Mouse (Mus musculus) embryo, embryonic 11 days (tissue): ENCODE measurements around the gene Stra6.

ENCODE experiments used
- DNase-seq: peaks from one replicate; pipeline ENCODE4 v3.0.0-alpha.2; 2015

The Stra6 gene

DNA sequence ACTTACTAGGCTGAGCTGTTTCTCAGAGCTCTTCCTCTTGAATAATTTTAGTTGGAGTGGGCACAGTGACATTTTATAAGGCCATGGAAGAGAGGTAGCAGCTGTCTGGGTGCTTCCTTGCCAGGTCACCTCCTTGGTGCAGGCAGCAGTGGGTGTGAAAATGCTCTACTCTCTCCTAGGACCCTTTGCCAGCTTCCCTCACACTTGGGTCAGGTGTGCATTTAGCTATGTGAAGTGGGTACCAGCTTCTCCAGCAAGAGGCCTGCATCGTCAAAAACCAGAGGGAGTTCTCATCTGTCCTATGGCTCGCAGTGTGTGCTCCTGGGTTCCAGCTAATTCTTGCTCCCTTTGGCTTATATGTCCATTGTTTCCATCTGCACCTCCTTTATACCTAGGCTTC lies 115.8 kb downstream of the Stra6 start:
- no peak for DNase-seq

- DNase-seq, result no peak
Measured at GRCm38 (mm10) chr9:58184456-58184855, 120.9 kb downstream of the Stra6 start.

DNA sequence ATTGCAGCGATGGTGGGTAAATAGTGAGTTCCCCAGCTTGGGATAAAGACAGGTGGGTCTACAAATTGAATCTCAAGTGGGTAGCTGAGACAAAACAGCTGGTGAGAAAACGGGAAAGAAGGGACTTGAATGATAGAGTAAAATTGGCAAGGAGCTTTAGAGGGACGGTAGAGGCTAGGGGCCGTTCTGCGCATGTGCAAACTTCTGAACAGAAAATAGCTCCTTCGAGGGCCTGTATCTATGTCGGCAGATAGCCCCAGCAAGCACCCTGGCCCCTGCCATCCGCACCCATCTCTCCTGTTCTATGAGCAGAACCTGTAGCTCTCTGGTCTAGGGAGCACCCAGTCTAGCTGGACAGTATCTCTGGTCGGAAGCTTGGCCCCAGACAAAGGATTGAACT lies 130.6 kb downstream of the Stra6 start:
- DNase-seq, result no peak

DNA sequence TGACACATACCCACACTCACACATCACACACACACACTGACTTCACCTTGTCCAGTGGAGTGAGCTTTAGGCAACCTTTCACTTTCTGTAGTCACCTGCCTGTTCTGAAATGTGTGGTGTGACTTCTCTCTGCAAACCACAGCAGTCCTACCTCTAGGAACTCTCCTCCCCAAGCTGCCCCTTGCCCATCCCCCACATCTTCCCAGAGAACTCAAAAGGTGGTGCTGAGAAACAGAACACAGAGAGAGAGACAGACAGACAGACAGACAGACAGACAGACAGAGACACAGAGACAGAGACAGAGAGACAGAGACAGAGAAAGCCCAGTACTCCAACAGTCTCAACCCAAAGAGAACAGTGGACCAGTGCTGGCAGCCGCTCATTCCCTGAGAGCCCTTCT lies 132.1 kb downstream of the Stra6 start:
- no peak for DNase-seq

DNA sequence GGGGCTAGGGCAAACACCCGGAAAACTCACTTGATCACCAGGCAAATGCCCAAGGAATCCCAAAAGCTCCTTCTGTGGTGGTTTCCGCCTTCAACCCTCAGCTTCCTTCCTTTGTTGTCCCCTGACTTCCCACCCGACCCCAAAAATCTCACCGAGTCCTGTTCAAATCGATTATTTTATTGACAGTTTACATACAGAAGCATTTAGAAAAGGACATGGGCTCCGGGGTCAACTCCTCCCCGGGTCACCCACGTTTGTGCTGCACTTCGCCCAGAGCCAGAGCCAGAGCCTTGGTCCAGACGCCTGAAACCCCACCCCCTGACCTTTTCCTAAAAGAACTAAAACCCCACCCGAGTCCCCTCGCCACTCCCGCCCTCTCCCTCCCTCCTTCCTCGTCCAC lies 132.6 kb downstream of the Stra6 start:
- DNase-seq, result no peak

GRCm38 (mm10) chr9:58196610-58197567 lies 133.3 kb downstream of the Stra6 start:
- DNase-seq, result peak; percentile 34

- peak; percentile 71 for DNase-seq
Measured at GRCm38 (mm10) chr9:58197781-58198701, 134.5 kb downstream of the Stra6 start.

GRCm38 (mm10) chr9:58198801-58199371 lies 135.3 kb downstream of the Stra6 start:
- peak; percentile 22 for DNase-seq

- DNase-seq, result peak; percentile 59
Measured at GRCm38 (mm10) chr9:58199381-58200269, 136.0 kb downstream of the Stra6 start.

DNA sequence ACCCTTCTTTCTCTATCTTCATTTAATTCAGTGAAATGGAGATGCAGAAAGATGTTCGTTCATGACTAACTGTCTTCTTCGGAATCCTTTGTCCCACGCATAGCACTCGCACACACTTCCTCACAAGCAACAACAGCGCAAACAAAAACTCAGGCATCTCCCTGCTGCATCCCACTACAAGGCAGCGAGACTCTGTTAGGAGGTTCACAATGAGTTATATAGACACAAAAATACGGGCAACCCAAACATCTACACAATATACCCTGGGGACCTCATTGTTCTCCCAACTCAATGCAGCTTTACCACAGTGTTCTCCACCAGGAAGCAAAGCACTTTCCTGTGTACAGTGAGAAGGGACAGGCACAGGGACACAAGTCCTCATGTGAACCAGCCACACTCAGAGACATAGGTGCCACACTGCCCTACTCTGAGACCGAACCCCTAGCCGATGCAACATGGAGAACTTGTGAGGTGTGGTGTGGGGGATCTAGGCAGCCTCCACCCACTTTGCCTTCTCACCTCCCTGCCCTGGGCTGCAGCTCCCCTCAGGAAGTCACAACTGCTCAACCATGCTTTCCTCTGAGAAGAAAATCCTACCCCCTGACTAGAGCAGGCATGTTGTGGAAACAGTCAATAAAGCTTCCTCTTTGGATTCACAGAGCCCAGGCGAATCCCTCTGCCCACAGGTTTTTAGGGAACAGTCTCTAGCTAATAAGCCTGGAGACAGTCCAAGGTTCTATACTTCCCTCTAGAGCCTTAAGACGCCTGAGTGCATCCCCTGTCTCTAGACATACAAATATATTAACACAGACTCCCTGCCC lies 136.9 kb downstream of the Stra6 start:
- DNase-seq, result no peak

- no peak for DNase-seq
Measured at GRCm38 (mm10) chr9:58201091-58201842, 137.7 kb downstream of the Stra6 start.

GRCm38 (mm10) chr9:58201861-58202549 lies 138.4 kb downstream of the Stra6 start:
- DNase-seq, result peak; percentile 41

- DNase-seq, result peak; percentile 28
Measured at GRCm38 (mm10) chr9:58202676-58203453, 139.3 kb downstream of the Stra6 start.
